Mouse (Mus musculus) megakaryocyte-erythroid progenitor cell, adult 5-6 weeks (primary cell): ENCODE results near the gene Kazn. TPM values are rescaled to one million over a fixed set of nuclear protein-coding genes. Genes with fewer than 3 reads are reported as not detected.

Experiments used
- ATAC-seq: replicated peaks from 2 replicates; pipeline ENCODE4 v1.8.0; 2016; ENCODE audit warnings: mild to moderate bottlenecking, inconsistent platforms; ENCODE audit not compliant: severe bottlenecking, poor library complexity, low FRiP score, low TSS enrichment
- total RNA-seq, 2 experiments: library from RNA; stranded (forward) in 1 of 2; stranded (reverse) in 1 of 2; fragments of 200-1000, 215-1000 nt in 1 of 2; fragments of >200 nt in 1 of 2; fragmentation: Nextera tagmentation in 1 of 2; gene quantifications; 2 replicates each; pipeline ENCODE4 v1.2.3; 2014 to 2017

Kazn gene
- total RNA-seq, 2 experiments from 2014 or later, result 2.0 TPM; not detected in 1

- ATAC-seq, result no peak
These were observed 154.2 kb downstream of the Kazn start for GRCm38 (mm10) chr4:142084936-142085563.

GRCm38 (mm10) chr4:142084131-142084899 is 154.9 kb downstream of the Kazn start, which contains the start of gene Tmem51:
TSS of gene Tmem51 (minus strand) at chr4:142084304.
- ATAC-seq, result peak; percentile 48; the same call in 1 of the 2 replicates

- ATAC-seq, result peak; percentile 77; the same call in 1 of the 2 replicates
These were observed 155.5 kb downstream of the Kazn start for GRCm38 (mm10) chr4:142083762-142084130.

GRCm38 (mm10) chr4:142083193-142083592 is 156.0 kb downstream of the Kazn start:
- ATAC-seq, result no peak

GRCm38 (mm10) chr4:142082703-142083102 is 156.5 kb downstream of the Kazn start:
- no peak for ATAC-seq

- no peak for ATAC-seq
These were observed 157.4 kb downstream of the Kazn start for GRCm38 (mm10) chr4:142081631-142082283.

- ATAC-seq, result no peak
These were observed 158.1 kb downstream of the Kazn start for GRCm38 (mm10) chr4:142080901-142081630.

GRCm38 (mm10) chr4:142080487-142080767 is 158.8 kb downstream of the Kazn start:
- ATAC-seq, result no peak

- no peak for ATAC-seq
These were observed 159.3 kb downstream of the Kazn start for GRCm38 (mm10) chr4:142079629-142080486.

- no peak for ATAC-seq
These were observed 161.5 kb downstream of the Kazn start for GRCm38 (mm10) chr4:142077572-142078271.

- ATAC-seq, result no peak
These were observed 162.3 kb downstream of the Kazn start for GRCm38 (mm10) chr4:142076883-142077282.

GRCm38 (mm10) chr4:142075931-142076330 is 163.3 kb downstream of the Kazn start:
- ATAC-seq, result no peak

- no peak for ATAC-seq
These were observed 165.0 kb downstream of the Kazn start for GRCm38 (mm10) chr4:142074060-142074732.

- no peak for ATAC-seq
These were observed 167.8 kb downstream of the Kazn start for GRCm38 (mm10) chr4:142071243-142071991.

- no peak for ATAC-seq
These were observed 168.4 kb downstream of the Kazn start for GRCm38 (mm10) chr4:142070840-142071239.

GRCm38 (mm10) chr4:142068899-142069812 is 170.0 kb downstream of the Kazn start:
- ATAC-seq, result no peak
